9 mouse cellular contexts compared by ENCODE assay signal in genomic region chr17:43077540-43077939, GRCm38 (mm10).
DNase-seq lines count a peak whose midpoint lies in the region; ATAC-seq and TF ChIP-seq lines count a peak whose summit lies in the region.
"Had no signal": no experiment of that assay in that cellular context is flagged by ENCODE, and none has a peak within 500 bp of the region (broad histone marks: within the 10 kb centered on the region; RNA-seq: fewer than 3 reads in every experiment).

No protein-coding gene starts in this region.

- no peak overlapping the region for H3K27ac ChIP-seq in lung, embryonic 14.5 days (ENCODE audit: low read depth)
- H3K27ac ChIP-seq in heart, embryonic 15.5 days = 0 out of 2 replicates have a peak overlapping the region, but pooled peaks have one; percentile 21
- peak overlapping the region; percentile 8; the same call in 1 of the 2 replicates for H3K27ac ChIP-seq in limb, embryonic 15.5 days
- peak overlapping the region; percentile 38 for H3K27ac ChIP-seq in stomach, embryonic 16.5 days (ENCODE audit: low read length)
- H3K27ac ChIP-seq: macrophage had no signal

- no peaks in the 10 kb centered on the region for H3K36me3 ChIP-seq in lung, embryonic 14.5 days (ENCODE audit: insufficient read depth)
- no peaks in the 10 kb centered on the region for H3K36me3 ChIP-seq in heart, embryonic 15.5 days
- H3K36me3 ChIP-seq in limb, embryonic 15.5 days = no peaks in the 10 kb centered on the region
- H3K36me3 ChIP-seq in stomach, embryonic 16.5 days (ENCODE audit: control insufficient read depth, insufficient read depth, low read length) = no peaks in the 10 kb centered on the region

- WGBS in lung, embryonic 14.5 days = 48% methylated on average over 4 of the region's 4 CpGs
- 48% methylated on average over 4 of the region's 4 CpGs for WGBS in lung, adult 2 months
- 42% methylated on average over 4 of the region's 4 CpGs for WGBS in heart, embryonic 15.5 days
- WGBS in limb, embryonic 15.5 days = 37% methylated on average over 4 of the region's 4 CpGs
- WGBS in stomach, embryonic 16.5 days = 45% methylated on average over 4 of the region's 4 CpGs

- H3K9me3 ChIP-seq in lung, embryonic 14.5 days (ENCODE audit: low read depth, low read length) = no peaks in the 10 kb centered on the region
- no peaks in the 10 kb centered on the region for H3K9me3 ChIP-seq in heart, embryonic 15.5 days (replicated peaks)
- H3K9me3 ChIP-seq in limb, embryonic 15.5 days = no peaks in the 10 kb centered on the region
- H3K9me3 ChIP-seq in stomach, embryonic 16.5 days (replicated peaks; ENCODE audit: control insufficient read depth, low read length) = no peaks in the 10 kb centered on the region

- H3K27me3 ChIP-seq in lung, embryonic 14.5 days (ENCODE audit: insufficient read depth, low read length) = no peaks in the 10 kb centered on the region
- no peaks in the 10 kb centered on the region for H3K27me3 ChIP-seq in heart, embryonic 15.5 days
- H3K27me3 ChIP-seq in limb, embryonic 15.5 days = no peaks in the 10 kb centered on the region
- H3K27me3 ChIP-seq in stomach, embryonic 16.5 days (ENCODE audit: control insufficient read depth, insufficient read depth, low read length) = no peaks in the 10 kb centered on the region

- H3K4me3 ChIP-seq in lung, embryonic 14.5 days (ENCODE audit: low read depth, low read length) = no peak overlapping the region
- H3K4me3 ChIP-seq in lung, adult 2 months (replicated peaks; ENCODE audit: extremely low read depth, low read depth, low read length) = no peak overlapping the region
- peak overlapping the region; percentile 28; the same call in 1 of the 2 replicates for H3K4me3 ChIP-seq in heart, embryonic 15.5 days
- no peak overlapping the region for H3K4me3 ChIP-seq in limb, embryonic 15.5 days
- peak overlapping the region; percentile 25; the same call in 1 of the 2 replicates for H3K4me3 ChIP-seq in stomach, embryonic 16.5 days (replicated peaks; ENCODE audit: low read length)

- DNase-seq in lung, embryonic 14.5 days = no peak
- no peak for DNase-seq in lung, adult 2 months
- no peak for DNase-seq in spleen, adult 18-20 months
- DNase-seq in right cerebral cortex, postnatal 10 days (ENCODE audit: low spot score in 2 of 2) = no peak
- no peak for DNase-seq in spleen, postnatal 10 days (ENCODE audit: low spot score in 2 of 2)

- H3K9ac ChIP-seq in lung, embryonic 14.5 days = peak overlapping the region; percentile 47
- 0 out of 2 replicates have a peak overlapping the region, but pooled peaks have one; percentile 14 for H3K9ac ChIP-seq in heart, embryonic 15.5 days
- H3K9ac ChIP-seq in limb, embryonic 15.5 days = no peak overlapping the region
- H3K9ac ChIP-seq in stomach, embryonic 16.5 days (ENCODE audit: low read length) = peak overlapping the region; percentile 43; the same call in 1 of the 2 replicates

- no peak for TF ChIP-seq CTCF in lung, embryonic 14.5 days (IDR thresholded peaks at IDR 0.05; ENCODE audit: low read depth)
- no peak for TF ChIP-seq CTCF in lung, adult 2 months (IDR thresholded peaks at IDR 0.05; ENCODE audit: insufficient read depth, low read length)

- TF ChIP-seq POLR2A in lung, adult 2 months (IDR thresholded peaks at IDR 0.05; ENCODE audit: borderline replicate concordance, extremely low read depth, low read depth, low read length) = no peak

- peaks cover 14% of the 10 kb centered on the region for H3K4me1 ChIP-seq in lung, embryonic 14.5 days (ENCODE audit: insufficient read depth)
- H3K4me1 ChIP-seq in lung, adult 2 months (ENCODE audit: control insufficient read depth, insufficient read depth, low read length) = peaks cover 6% of the 10 kb centered on the region; the same call in 1 of the 2 replicates
- H3K4me1 ChIP-seq in heart, embryonic 15.5 days (replicated peaks) = peaks cover 5% of the 10 kb centered on the region; the same call in 1 of the 2 replicates
- peaks cover 4% of the 10 kb centered on the region; the same call in 1 of the 2 replicates for H3K4me1 ChIP-seq in limb, embryonic 15.5 days
- H3K4me1 ChIP-seq in stomach, embryonic 16.5 days (ENCODE audit: control insufficient read depth, insufficient read depth, low read length) = peaks cover 15% of the 10 kb centered on the region

- peak overlapping the region; percentile 51 for H3K4me2 ChIP-seq in lung, embryonic 14.5 days
- peak overlapping the region; percentile 51 for H3K4me2 ChIP-seq in heart, embryonic 15.5 days
- no peak overlapping the region for H3K4me2 ChIP-seq in limb, embryonic 15.5 days
- peak overlapping the region; percentile 47 for H3K4me2 ChIP-seq in stomach, embryonic 16.5 days (ENCODE audit: low read depth, low read length)

- peak; percentile 18; the same call in 1 of the 2 replicates for ATAC-seq in lung, embryonic 14.5 days (ENCODE audit: insufficient read depth)
- ATAC-seq in heart, embryonic 15.5 days (replicated peaks; ENCODE audit: insufficient number of reproducible peaks, insufficient read depth, low FRiP score, low read depth) = no peak
- no peak for ATAC-seq in limb, embryonic 15.5 days (ENCODE audit: insufficient number of reproducible peaks, low FRiP score, low TSS enrichment, low read depth)
- no peak for ATAC-seq in stomach, embryonic 16.5 days (ENCODE audit: insufficient read depth, low FRiP score)

Comparison
In these comparisons a context has a peak if more than half of its experiments do, and no peak if none do; other contexts are left out.
1. H3K4me3 ChIP-seq: peak in heart, embryonic 15.5 days (single experiment) and stomach, embryonic 16.5 days (single experiment); none in lung, embryonic 14.5 days (single experiment), lung, adult 2 months (single experiment) and limb, embryonic 15.5 days (single experiment).